Mouse (Mus musculus) spleen, postnatal 36 days (tissue): ENCODE measurements around the gene Aox2.

Experiments
- DNase-seq, 2 experiments: peaks; one replicate each; pipeline ENCODE4 v3.0.0; 2022; ENCODE audit warnings: low spot score in 2 of 2, mixed read lengths in 1 of 2

Aox2 gene

DNA sequence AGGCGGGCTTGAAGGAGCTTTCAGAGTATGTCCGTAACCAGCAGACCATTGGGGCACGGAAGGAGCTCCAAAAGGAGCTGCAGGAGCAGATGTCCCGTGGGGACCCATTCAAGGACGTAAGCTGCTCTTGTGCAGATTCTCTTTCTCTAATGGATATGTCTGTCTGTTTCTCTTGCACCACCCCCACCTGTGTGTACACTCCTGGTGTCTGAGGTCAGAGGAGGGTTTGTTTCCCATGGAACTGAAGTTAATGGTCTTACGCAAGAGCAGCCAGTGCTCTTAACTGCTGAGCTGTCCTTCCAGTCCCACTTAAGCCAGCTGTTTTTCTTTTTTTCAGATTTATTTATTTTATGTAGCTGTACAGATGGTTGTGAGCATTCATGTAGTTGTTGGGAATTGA, 123.3 kb downstream of the Aox2 start:
- DNase-seq, result no peak

DNA sequence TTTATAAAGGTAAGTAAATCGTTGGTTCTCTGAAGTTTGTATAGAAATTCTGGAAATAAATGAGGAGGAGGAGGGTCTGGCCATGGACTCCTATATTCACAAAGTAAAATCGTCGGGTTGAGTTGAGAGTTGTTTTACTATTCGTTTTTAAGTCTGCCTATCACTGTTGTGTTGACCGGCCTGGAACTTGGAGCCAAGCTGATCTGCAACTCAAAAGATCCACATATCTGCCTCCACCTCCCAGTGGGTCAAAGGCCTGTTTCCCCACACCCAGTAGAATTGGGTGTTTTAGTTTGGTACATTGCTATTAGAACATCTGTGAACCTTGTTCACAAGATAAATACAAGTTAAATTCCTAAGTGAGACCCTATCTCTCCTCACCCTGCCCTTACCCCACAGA, 125.6 kb downstream of the Aox2 start:
- no peak for DNase-seq

DNA sequence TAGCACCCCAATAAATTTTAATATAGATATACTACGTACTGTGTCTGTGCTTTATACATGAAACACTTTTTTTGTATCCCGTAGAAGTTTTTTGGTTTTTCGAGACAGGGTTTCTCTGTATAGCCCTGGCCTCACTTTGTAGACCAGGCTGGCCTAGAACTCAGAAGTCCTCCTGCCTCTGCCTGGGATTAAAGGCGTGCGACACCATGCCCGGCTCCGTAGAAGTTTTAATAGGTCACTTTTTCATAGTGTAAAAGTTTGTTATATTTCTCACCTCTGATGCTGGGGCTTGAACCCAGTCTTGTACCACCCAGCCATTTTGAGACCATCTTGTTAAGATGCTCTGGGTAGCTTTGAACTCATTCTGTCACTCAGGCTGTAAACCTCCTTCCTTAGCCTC, 129.2 kb downstream of the Aox2 start:
- no peak for DNase-seq

DNA sequence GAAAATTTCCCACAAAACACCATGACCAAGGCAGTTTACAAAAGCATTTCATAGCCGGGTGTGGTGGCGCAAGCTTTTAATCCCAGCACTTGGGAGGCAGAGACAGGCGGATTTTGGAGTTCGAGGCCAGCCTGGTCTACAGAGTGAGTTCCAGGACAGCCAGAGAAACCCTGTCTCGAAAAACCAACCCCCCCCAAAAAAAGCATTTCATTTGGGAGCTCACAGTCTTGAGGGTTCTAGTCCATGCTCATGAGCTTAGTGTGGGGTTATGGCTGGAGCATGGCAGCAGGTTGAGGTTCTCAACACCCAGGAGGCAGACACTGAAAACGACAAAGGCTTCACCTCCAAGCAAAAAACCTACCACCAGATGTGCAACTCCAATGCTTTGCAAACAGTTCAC, 130.0 kb downstream of the Aox2 start:
- no peak for DNase-seq

DNA sequence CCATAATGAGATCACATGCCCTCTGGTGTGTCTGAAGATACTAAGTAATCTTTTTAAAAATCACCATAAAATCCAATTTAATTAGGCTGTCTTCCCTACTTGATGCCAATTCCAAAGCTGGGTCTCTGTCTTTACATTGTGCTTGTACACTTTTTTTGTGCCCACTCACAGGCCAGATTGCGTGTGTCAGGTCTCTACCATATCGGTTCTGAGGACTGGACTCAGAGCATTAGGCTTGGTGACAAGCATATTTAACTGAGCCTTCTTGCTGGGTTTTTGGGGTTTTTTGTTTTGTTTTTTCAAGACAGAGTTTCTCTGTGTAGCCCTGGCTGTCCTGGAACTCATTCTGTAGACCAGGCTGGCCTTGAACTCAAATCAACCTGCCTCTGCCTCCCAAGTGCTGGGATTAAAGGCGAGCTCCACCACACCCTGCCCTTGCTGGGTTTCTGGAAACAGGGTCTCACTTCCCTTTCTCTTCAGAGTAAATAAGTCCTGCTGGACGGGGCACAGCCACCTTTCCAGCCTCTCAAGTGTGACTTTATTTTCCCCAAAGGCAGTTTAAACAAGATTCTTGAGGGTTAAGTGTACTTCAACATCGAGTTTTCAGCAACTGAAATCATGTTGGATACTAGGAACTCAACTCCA, 131.5 kb downstream of the Aox2 start:
- DNase-seq, result no peak

DNA sequence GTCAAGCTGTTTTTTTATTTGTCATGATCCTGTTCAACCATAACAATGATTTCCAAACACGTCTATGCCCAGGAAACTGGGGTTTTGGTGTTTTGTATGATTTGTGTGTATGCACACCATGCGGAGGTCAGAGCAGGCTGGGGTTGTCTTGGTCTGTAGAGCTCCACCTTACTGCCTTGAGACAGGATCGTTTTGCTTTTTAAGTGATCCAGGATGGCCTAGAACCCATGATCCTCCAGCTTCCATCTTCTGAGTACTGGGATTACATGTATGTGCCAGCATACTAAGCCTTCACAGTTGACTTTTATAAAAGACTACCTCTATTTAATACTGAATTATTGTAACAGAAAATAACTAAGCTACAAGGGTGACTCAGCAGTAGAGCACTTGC, 132.1 kb downstream of the Aox2 start:
- DNase-seq, result no peak

DNA sequence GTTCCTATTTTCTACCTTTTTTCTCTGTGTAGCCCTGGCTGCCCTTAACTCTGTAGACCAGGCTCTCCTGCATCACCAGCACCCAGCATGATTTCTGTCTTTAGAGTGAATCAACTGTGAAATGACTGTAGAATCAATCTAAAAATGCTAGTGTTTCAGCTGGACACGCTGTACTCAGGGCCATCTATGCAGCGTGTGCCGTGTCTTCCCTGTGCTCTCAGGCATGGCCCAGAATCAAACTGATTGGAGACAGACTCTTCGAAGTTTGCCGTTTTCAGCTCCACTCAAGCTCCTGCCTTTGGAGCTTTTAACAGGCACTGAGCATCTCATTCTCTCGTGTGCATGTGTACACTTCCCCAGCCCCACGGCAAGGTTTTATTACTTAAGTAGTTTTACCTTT, 132.7 kb downstream of the Aox2 start:
- DNase-seq, result no peak

DNA sequence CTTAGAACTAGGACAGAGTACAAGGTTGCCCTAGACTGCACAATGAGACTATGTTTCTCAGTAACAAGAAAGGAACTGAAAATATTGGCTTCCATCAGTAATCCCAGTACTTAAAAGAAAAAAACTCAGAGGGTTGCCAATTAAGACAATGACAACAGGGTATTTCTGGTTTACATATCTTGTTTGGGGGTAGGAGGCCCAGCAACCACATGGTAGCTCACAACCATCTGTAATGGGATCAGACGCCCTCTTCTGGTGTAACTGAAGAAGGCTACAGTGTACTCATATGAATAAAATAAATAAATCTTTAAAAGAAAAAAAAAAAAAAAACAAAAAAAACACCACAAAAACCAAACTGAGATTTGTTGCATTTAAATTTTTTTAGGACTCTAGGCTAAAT, 137.3 kb downstream of the Aox2 start:
- DNase-seq, result no peak

DNA sequence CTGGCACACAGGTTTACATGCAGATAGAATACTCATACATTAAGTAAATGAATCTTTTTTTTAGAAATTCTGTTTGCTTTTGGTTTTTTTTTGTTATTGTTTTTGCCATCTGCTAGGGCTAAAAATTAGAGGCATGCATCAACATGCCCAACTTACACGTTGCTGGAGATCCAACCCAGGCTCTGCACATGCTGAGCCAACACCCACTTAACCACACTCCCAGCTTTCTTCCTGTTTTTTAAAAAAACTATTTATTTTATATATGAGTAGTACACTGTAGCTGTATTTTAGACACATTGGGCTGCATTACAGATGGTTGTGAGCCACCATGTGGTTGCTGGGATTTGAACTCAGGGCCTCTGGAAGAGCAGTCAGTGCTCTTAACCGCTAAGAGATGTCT, 137.9 kb downstream of the Aox2 start:
- DNase-seq, result no peak

DNA sequence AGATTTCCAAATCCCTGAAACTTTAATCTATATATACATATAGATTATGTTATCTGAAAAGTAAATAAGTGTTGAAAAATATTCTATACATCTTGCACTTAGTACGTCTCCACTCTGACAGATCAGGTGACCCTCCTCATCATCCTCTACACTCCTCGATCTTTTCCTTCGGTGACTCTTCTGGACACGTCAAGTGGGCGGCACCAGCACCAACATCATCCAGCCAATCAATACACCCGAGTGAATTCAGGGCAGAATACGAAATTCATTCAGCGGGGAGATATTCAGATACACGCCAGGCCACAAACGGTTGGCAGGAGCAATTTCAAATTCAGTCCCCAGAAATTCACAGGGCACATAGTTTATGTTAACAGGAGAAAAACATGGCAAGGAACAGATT, 141.9 kb downstream of the Aox2 start:
- no peak for DNase-seq

DNA sequence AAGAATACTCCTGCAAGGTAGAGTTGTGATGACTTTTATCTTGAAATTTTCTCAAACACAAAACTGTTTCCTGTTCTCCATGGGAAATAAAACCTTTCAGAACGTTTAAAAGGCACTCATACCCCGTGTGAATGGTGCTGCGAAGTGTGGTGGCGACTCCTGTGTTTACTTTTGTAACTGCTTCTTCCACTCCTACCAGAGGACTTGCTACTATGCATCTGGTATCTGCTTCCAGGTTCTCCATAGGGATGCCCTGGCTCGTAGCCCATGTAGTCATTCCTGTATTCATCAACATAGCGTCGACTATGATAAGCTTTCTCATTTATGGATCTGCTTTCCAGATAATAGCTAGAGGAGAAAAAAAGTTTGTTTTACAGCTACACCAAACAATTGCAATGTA, 142.8 kb downstream of the Aox2 start:
- DNase-seq, result no peak

DNA sequence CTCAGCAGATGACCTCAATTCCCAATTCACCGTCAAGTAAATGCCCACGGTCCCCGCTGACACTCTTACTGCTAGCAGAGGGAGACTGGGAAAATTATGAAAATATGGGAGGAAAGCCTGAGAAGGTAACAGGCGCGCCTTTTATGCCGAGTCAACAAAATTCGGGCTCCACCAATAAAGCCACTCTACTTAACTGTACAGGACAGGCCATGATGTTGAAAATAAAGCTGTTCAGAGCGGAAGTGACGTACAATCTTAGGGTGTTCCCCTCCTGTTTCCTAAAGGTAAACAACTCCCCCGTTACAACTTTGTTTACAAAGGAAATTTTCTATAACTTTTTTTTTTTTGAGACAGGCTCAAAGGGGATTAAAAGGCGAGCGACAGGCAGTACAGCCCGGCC, 144.8 kb downstream of the Aox2 start:
- DNase-seq, result peak; percentile 59 to 78

DNA sequence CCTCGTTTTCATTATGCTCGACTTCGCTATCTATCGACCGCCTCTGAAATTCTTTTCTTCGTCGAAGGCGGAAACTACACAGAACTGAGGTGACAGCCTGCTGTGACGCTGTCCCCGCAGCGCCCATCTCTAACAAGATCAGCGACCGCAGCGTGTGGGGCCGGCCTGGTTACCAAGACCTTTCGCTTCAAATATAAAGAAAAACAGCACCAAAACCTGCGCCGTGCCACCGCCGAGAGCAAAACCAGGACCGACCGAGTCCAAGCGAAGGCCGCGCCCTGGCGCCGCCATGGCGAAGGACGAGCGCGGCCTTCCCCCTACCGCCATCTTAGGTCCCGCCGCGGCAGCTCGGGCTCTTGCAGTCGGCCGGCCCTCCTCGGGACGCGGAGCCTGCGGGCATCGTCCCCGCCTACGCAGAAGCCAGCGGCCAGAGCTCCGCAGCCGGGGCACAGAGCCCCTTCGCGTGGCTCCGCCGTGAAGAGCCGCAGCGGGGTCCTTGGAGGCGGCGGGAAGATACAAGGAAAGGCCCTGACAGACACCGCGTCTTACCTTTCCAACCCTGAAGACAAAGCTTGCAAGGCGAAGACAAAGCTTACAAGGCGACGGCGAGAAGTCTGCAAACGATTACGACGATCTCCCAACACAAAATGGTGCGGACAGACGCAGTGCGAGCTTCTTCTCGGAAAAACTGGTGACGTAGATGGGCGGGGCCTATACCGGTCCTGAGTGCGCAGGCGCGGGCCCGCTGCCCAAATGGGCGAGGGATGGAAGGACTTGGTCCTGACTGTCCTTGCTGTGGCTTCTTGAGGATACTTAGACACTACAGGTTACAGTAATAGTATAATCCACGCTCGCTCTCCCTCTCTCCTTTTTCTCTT, 145.5 kb downstream of the Aox2 start, which contains the start of gene Clk1:
TSS of gene Clk1 (minus strand) at position 696 of the 878 bp plus-strand sequence.
- DNase-seq, result peak; percentile 92 to 94

DNA sequence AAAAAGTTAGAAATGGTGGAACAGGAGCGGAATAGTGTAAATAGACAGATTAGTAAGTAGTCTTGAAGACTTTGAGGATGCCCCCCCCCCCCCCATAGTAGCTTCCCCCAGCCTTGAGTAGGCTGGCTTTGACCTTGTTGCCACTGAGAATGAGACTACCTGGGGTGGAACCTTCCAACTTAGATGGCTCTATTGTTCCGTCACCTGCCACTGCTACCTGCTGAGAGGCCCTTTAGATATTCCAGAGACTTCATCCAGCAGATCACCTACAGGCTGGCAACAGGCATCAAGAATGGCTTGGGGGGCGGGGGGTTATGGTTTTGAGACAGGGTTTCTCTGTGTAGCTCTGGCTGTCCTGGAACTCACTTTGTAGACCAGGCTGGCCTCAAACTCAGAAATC, 146.4 kb downstream of the Aox2 start:
- DNase-seq, result no peak
